Mouse (Mus musculus) cerebellum, adult 18-20 months (tissue): Measurements from ENCODE around the gene Zdhhc24.
"Not testable (repeated sequence)": the region's sequence is repeated elsewhere in the genome, so short reads cannot be mapped to it uniquely, and the experiment has no call there.

ENCODE experiments used
- DNase-seq, 2 experiments: peaks; one replicate each; pipeline ENCODE4 v3.0.0; 2021

The Zdhhc24 gene

DNA sequence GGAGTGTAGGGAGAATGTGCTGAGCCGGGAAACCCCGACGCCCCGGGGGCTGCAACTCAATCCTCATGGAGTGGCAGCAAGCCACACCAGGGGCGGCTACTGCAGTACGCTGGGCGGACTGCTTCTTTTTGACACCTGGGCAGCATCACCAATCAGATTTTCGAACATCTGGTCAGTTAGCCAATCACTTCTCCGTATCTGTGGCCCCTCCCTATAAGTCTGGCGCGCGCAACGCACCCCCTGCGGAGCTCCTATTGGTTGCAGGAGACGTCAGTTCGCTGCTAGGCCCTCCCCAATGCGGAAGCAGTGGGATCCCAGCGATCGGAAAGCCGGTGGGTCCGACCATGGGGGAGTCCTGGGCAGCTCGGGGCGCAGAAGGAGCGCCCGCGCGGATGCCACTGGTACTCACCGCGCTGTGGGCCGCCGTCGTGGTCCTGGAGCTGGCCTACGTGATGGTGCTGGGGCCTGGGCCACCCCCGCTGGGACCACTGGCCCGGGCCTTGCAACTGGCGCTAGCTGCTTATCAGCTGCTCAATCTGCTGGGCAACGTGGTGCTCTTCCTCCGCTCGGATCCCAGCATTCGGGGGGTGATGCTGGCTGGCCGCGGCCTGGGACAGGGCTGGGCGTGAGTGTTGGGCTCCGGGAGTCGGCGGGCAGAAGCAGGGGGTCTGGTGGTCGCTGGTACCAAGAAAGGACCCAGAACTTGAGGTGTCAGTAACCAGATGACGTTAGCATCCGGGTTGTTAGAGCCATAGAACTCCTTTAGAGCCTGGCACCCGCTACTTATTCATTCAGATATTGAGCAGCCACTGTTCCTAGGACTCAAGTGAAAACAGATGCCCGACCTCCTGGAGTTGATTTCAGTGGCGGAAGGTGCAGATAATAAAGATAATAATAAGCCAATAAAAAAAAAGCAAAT lies at the start of gene Zdhhc24:
Gene Zdhhc24, plus strand, starts transcription at position 264 of the 919 bp plus-strand sequence.
- peak; percentile 93 to 95 for DNase-seq

GRCm38 (mm10) chr19:4829156-4829555 lies 49.3 kb upstream of the Zdhhc24 start:
- peak; percentile 79 to 85 for DNase-seq

GRCm38 (mm10) chr19:4833977-4834376 lies 44.5 kb upstream of the Zdhhc24 start:
- no peak for DNase-seq

DNA sequence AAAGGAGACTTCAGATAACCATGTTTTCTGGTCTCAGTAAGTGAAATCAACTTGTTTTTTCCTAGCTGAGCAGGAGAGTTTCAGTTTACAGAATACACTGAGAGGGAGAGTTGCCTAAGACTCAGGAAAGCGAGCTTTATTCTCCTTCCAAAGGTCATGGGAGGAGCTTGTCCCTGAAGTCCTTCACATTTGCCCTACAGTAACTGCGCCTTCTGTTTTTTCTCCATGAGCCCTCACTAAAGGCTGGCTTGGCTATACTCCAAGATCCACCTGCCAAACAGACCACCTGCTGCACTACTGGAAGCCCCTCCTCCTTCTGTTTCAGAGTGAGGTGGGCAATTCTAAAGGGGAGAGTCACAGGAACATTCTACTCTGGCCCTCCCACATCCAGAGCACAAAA lies 42.4 kb upstream of the Zdhhc24 start:
- no peak for DNase-seq

GRCm38 (mm10) chr19:4837049-4837448 lies 41.4 kb upstream of the Zdhhc24 start:
- no peak for DNase-seq

DNA sequence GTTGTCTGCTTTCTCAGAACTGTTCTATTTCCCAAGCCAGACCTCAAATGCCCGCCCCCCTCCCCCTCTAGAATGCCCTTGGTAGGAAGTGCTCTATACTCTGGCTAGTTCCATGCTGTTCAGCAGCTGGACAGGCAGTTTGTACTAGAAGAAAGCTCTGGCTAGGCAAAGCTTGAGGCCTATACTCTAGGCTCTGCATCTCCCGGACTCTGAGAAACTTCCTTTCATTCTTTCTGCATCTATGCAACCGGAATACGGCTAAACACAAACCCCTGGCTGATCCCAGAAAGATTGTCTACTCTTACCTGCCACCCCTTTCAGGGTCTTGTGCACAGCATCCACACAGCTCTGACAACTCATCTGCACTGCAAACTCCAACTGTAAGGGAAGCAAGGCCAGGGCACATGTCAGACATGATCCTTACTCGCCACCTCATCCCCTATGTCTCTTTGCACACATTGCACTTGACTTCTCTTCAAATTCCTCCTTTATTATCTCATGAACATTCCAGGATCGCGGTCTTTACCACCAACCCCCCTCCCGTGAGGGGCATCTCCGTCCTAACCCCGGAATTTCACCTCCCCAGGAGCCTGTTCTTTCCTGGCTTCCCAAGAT lies 39.8 kb upstream of the Zdhhc24 start:
- no peak for DNase-seq

DNA sequence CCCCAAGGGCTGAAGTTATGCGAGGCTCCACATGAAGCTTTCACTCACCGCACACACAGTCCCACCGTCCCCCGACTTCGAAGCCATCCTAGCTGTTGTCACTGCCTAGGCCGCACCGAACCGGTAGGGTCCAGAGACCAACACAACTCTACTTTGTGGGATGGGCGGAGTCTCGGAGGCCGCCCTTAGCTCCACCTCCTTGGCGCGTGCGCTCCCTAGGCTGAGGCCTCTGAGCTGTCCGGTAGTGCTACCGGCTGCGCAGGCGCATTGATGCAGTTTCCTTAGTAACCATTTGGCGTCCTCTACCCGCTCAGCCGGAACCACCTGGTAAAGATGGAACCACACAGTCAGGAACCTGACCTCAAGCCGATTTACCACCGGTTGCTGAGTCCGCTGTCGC lies 39.3 kb upstream of the Zdhhc24 start, which contains the start of the genes Ccs and Ccdc87:
Gene Ccs, minus strand, starts transcription at position 184 of the 400 bp plus-strand sequence.
Gene Ccdc87, plus strand, starts transcription at position 218 of the 400 bp plus-strand sequence.
- peak; percentile 96 to 98 for DNase-seq

- DNase-seq: no peak
These were observed 37.6 kb upstream of the Zdhhc24 start for GRCm38 (mm10) chr19:4840848-4841247.

DNA sequence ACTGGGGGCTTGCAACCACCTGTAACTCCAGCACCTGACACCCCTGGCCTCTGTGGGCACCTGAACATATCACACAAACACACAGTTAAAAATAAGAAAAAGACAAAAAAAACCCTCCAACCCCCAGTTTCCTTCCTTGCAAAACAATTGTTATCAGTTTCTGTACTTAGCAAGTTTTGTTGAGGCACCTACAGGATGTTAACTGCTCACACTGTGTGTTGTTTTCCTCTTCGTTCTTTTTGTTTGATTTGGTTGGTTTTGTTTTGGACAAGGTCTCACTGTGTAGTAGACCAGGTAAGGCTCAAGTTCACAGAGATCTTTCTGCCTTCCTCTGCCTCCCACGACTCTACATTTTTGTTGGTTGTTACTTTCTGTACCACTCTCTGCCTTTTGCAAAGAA lies 35.9 kb upstream of the Zdhhc24 start:
- no peak for DNase-seq

DNA sequence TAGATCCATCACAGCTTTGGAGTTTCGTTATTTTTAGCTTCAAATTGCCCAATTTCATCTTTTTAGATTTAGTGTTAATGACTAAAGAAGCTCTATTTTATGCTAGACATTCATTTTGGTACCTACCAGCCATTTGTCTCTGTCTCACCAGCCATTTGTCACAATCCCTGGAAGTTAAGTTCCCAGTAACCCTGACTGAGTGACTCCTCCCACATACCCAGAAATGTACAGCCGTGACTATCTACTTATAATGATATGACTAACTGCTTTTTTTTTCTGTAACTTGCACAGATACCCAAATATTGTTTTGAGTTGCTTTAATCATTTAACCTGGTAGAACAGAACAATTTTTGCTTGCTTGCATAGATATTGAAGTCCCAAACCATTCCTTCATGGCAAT lies 32.6 kb upstream of the Zdhhc24 start:
- DNase-seq: no peak

GRCm38 (mm10) chr19:4847490-4847889 lies 31.0 kb upstream of the Zdhhc24 start:
- peak; percentile 33 to 49 for DNase-seq

DNA sequence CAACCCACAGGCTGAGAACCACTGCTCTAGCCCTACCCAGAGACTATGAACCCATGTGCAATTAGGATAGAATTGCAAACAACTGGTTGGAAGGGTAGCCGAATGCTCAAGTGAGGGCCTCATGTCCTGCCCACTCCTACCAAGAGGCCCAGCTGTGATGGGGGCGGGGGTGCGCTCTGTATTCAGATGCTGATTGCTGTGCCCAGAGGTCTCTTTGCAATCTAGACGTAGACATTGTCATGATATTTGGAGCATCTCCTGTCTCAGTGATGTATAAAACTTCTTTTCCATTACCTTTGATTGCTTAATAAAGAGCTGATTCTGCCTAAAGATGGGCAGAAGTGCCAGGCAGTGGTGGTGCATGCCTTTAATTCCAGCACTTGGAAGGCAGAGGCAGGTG lies 28.7 kb upstream of the Zdhhc24 start:
- no peak for DNase-seq

- DNase-seq: no peak
These were observed 28.2 kb upstream of the Zdhhc24 start for GRCm38 (mm10) chr19:4850281-4850680.

GRCm38 (mm10) chr19:4854552-4855469 lies 23.7 kb upstream of the Zdhhc24 start, which contains the start of gene Ctsf:
Gene Ctsf, plus strand, starts transcription at chr19:4855130.
- peak; percentile 95 for DNase-seq

DNA sequence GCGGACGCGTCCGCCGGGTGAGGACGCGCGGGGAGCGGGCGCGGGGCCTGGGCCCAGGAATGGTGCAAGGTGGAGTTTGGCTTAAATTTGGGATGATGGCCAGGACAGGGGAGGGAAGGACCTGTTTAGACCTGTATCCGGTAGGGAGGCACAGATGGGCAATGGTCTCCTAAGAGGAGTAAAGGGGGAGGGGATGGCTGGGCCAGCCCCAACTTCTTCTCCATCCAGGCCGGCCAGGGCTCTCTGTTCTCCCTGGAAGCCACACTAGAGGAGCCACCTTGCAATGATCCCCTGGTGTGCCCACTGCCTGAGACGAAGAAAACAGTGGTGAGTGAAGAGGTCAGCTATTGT lies 23.0 kb upstream of the Zdhhc24 start:
- DNase-seq: no peak

DNA sequence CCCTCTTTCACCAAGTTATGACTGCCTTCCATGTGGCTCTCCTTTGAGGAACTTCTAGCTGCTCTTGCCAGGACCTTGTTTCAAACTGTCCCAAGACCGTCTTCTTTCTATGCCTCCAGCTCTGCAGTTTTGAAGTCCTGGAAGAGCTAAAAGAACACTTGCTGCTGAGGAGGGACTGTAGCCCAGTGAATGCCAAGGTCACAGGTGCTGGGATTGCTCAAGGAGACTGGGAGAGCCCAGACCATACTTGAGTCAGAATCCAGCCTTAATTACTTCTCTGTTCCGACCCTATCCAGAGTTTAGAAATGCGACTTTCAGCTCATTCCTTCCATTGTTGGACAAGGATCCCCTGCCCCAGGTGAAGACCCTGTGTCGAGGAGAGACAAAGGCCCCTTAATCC lies 22.5 kb upstream of the Zdhhc24 start:
- DNase-seq: no peak

GRCm38 (mm10) chr19:4859081-4859480 lies 19.4 kb upstream of the Zdhhc24 start:
- no peak for DNase-seq

DNA sequence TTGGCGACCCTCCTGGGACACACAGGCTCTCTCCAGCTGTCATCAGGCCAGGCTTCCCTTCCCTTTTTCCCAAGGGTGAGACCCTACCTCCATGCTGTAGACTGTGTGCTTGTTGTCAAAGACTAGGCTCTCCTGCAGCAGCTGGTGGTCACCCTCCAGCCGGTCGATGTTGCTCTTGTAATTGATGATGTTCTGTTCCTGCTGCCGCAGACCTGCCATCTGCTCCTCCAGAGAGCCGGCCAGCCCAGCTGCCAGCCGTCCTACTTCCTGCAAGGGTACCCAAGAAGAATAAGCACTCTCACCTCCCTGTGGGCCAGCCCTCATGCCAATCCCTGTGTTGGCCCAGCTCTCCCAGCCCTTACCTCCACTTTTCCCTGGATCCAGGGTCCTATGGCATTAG lies 15.4 kb upstream of the Zdhhc24 start:
- no peak for DNase-seq

GRCm38 (mm10) chr19:4865147-4865546 lies 13.3 kb upstream of the Zdhhc24 start:
- DNase-seq: peak in 1 of 2 experiments; percentile 33

DNA sequence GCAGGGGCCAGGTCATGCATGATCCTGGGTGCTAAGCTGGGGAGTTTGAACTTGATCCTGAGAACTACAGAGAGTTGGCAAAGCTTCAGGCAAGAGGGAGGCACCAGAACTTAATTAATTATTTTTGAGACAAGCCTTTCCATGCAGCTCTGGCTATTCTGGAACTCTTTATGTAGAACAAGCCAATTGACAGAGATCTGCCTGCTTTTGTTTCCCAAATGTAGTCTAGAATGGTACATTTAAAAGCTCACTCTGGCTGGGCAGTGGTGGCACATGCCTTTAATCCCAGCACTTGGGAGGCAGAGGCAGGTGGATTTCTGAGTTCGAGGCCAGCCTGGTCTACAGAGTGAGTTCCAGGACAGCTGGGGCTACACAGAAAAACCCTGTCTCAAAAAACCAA lies 3.9 kb upstream of the Zdhhc24 start:
- not testable (repeated sequence) for DNase-seq

GRCm38 (mm10) chr19:4876241-4876640 lies 2.2 kb upstream of the Zdhhc24 start:
- DNase-seq: no peak

GRCm38 (mm10) chr19:4876755-4877154 lies 1.7 kb upstream of the Zdhhc24 start:
- DNase-seq: no peak

GRCm38 (mm10) chr19:4877785-4878184 lies 683 bp upstream of the Zdhhc24 start, which contains the start of gene Actn3:
Gene Actn3, minus strand, starts transcription at chr19:4877909.
- no peak for DNase-seq
